Comparison of ENCODE assay signal across 8 mouse cellular contexts in the genomic region with DNA sequence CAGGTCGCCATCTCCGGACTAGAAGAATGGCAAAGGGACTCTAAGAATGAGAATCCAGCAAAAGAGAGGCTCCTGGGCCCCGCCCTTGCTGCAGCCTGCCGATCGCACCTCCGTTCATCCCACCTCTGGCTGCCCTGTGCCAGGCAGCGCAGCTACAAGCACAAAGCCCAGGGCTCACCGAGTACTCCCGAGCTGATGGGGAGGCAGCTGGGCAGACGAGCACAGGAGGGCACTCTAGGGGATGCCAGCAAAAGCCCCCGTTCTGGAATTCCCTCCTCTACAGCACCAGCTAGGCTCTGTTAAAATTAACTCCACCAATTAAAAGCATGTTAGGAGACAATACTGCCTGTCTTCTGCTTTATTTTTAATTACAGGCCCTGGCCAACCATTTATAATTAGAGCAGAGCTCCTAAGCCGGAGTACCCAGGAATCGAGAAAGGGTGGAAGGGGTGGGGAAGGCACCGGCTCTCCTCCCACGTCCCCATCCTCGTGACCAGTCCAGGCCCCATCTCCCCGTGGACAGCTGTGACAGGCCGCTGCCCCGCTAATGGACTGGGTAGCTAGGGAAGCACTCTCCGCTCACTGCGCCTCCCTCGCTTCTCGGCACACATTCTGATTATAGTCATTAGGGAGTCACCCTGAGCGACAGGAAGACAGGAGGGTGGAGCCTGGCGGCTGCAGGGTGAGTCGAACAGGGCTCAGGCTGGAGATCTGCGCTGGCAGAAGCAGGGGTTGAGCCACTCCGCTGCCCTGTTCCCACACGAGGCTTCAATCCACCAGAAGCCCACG.
A peak's percentile ranks its signal among the peaks of the same experiment; 100 is the strongest.
DNase-seq lines count a peak whose midpoint lies in the region; ATAC-seq lines count a peak whose summit lies in the region.

No protein-coding gene starts in this region.

- peaks cover 50% of the 10 kb centered on the region for H3K27me3 ChIP-seq in heart, embryonic 10.5 days (ENCODE audit: insufficient read depth, poor library complexity, severe bottlenecking)
- peaks cover 10% of the 10 kb centered on the region; the same call in 1 of the 2 replicates for H3K27me3 ChIP-seq in lung, embryonic 16.5 days (ENCODE audit: control insufficient read depth, insufficient read depth, low read depth, low read length)

- no peak overlapping the region for H3K9ac ChIP-seq in lung, embryonic 16.5 days (ENCODE audit: low read length)

- H3K9me3 ChIP-seq in heart, embryonic 10.5 days = no peaks in the 10 kb centered on the region
- H3K9me3 ChIP-seq in lung, embryonic 16.5 days (ENCODE audit: control insufficient read depth, low read length) = no peaks in the 10 kb centered on the region

- peaks cover 18% of the 10 kb centered on the region for H3K4me1 ChIP-seq in heart, embryonic 10.5 days
- peaks cover 4% of the 10 kb centered on the region; the same call in 1 of the 2 replicates for H3K4me1 ChIP-seq in lung, embryonic 16.5 days (replicated peaks; ENCODE audit: control insufficient read depth, insufficient read depth, low read length)

- peak; percentile 7 for DNase-seq in gastrocnemius, adult 18-20 months (ENCODE audit: low spot score)
- no peak for DNase-seq in gastrocnemius, postnatal 10 days
- DNase-seq in brain, embryonic 18.5 days (ENCODE audit: low read depth, low spot score) = peak; percentile 42
- no peak for DNase-seq in heart, embryonic 10.5 days (ENCODE audit: low spot score)
- peak; percentile 2 to 4 for DNase-seq in kidney, adult 8-10 months
- peak; percentile 27 for DNase-seq in right cerebral cortex, postnatal 14 days
- DNase-seq in ovary, postnatal 14 days (ENCODE audit: low spot score) = no peak

- H3K4me2 ChIP-seq in lung, embryonic 16.5 days (ENCODE audit: low read depth, low read length) = peak overlapping the region; percentile 47

- peak overlapping the region; percentile 47 for H3K4me3 ChIP-seq in heart, embryonic 10.5 days
- H3K4me3 ChIP-seq in lung, embryonic 16.5 days (ENCODE audit: low read length) = peak overlapping the region; percentile 16

- WGBS in heart, embryonic 10.5 days = 1% methylated on average over 30 of the region's 30 CpGs
- WGBS in lung, embryonic 16.5 days = 5% methylated on average over 30 of the region's 30 CpGs

- no peak overlapping the region for H3K27ac ChIP-seq in heart, embryonic 10.5 days
- no peak overlapping the region for H3K27ac ChIP-seq in lung, embryonic 16.5 days (ENCODE audit: low read length)

- H3K36me3 ChIP-seq in heart, embryonic 10.5 days = no peaks in the 10 kb centered on the region
- H3K36me3 ChIP-seq in lung, embryonic 16.5 days (ENCODE audit: control insufficient read depth, insufficient read depth, low read length) = no peaks in the 10 kb centered on the region

- ATAC-seq in lung, embryonic 16.5 days (ENCODE audit: low read depth) = no peak

Comparison
In these comparisons a context has a peak if more than half of its experiments do, and no peak if none do; other contexts are left out.
1. DNase-seq: peak in gastrocnemius, adult 18-20 months (single experiment), brain, embryonic 18.5 days (single experiment), kidney, adult 8-10 months (2 of 2) and right cerebral cortex, postnatal 14 days (single experiment); none in gastrocnemius, postnatal 10 days (single experiment), heart, embryonic 10.5 days (single experiment) and ovary, postnatal 14 days (single experiment).